Mouse (Mus musculus) spleen, adult 2 months (tissue): ENCODE results near the gene Naa60. TPM values are rescaled to one million over a fixed set of nuclear protein-coding genes. Genes with fewer than 3 reads are reported as not detected.
A peak's percentile ranks its signal among the peaks of the same experiment; 100 is the strongest.

Source experiments
- DNase-seq, 2 experiments: peaks; one replicate each; pipeline versions ENCODE4 v3.0.0 to v3.0.0-alpha.2; 2012 to 2021; ENCODE audit warnings: low spot score in 2 of 2, low read depth in 1 of 2
- H3K27ac ChIP-seq: fragments of 200-500 bp; 2 replicates; pipeline ENCODE4 v1.5.1; 2012; ENCODE audit warnings: low read length, inconsistent platforms; ENCODE audit not compliant: insufficient read depth
- H3K27me3 ChIP-seq: fragments of 200-500 bp; 2 replicates; pipeline ENCODE4 v1.6.1; 2012; ENCODE audit warnings: mild to moderate bottlenecking, moderate library complexity, low read length, inconsistent platforms; ENCODE audit not compliant: control insufficient read depth, insufficient read depth
- H3K36me3 ChIP-seq: fragments of 200-500 bp; 2 replicates; pipeline ENCODE4 v1.6.1; 2012; ENCODE audit warnings: mild to moderate bottlenecking, low read length, inconsistent platforms; ENCODE audit not compliant: control insufficient read depth, insufficient read depth
- H3K4me1 ChIP-seq: fragments of 200-500 bp; 2 replicates; pipeline ENCODE4 v1.6.1; 2011; ENCODE audit warnings: inconsistent platforms; ENCODE audit not compliant: control insufficient read depth, insufficient read depth, insufficient read length
- H3K4me3 ChIP-seq: fragments of 200-500 bp; 2 replicates; pipeline ENCODE4 v1.5.1; 2011; ENCODE audit warnings: mild to moderate bottlenecking, inconsistent platforms; ENCODE audit not compliant: insufficient read depth, insufficient read length; ENCODE audit errors: extremely low read depth
- CTCF ChIP-seq: fragments of 200-500 bp; IDR thresholded peaks from 2 replicates; pipeline ENCODE4 v1.5.1; 2011; ENCODE audit warnings: mild to moderate bottlenecking, inconsistent platforms; ENCODE audit not compliant: insufficient read depth, insufficient read length, insufficient replicate concordance; ENCODE audit errors: extremely low read depth
- POLR2A ChIP-seq: fragments of 200-500 bp; IDR thresholded peaks from 2 replicates; pipeline ENCODE4 v1.6.1; 2011; ENCODE audit warnings: low read depth, low read length, inconsistent platforms
- WGBS: fragments of 180-500 bp; shearing (Covaris S2); methylation state at CpG from one replicate; pipeline ENCODE4 v1.1.7; 2018; 5-methylcytosine and 5-hydroxymethylcytosine counted together
- polyA plus RNA-seq: library from polyadenylated mRNA; depleted of rRNA; stranded (reverse); fragments of >200 nt; gene quantifications from 2 replicates; pipeline ENCODE4 v1.2.3, GENCODE M21; 2012

The Naa60 gene
- polyA plus RNA-seq, 1 experiment = 63.8 TPM

DNA sequence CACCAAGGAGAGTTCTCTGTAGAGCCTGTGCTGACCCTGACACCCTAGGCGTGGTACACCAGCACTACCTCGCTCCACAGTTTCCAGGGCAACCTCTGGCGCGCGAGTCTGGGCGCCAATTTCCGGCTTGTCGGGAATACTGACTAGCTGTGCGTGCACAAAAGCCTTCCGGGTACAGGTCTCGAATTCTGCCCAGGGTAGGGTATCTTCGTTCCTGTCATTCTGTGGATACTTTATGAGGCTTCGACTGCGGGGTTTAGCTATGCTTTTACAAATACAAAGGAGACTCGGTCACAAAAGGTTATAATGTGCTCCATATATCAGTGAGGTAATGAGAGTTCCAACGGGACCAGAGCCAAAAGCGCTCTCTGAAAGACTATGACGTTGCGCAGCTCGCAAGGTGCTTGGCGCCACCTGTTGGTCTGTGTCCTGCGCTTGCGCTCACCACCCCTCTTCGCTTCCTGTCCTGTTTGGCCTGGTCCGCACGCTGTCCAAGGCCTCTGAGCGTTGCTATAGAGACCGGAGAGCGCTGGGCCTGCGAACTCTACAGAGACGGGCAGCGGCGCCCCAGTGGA lies 36.4 kb downstream of the Naa60 start, which contains the start of the genes 1700037C18Rik and Cluap1:
Gene 1700037C18Rik (minus strand): TSS at position 153 of the 575 bp plus-strand sequence.
Gene Cluap1 (plus strand): TSS at position 265 of the 575 bp plus-strand sequence.
- peaks cover 16% of the 10 kb centered on the region for H3K36me3 ChIP-seq

DNA sequence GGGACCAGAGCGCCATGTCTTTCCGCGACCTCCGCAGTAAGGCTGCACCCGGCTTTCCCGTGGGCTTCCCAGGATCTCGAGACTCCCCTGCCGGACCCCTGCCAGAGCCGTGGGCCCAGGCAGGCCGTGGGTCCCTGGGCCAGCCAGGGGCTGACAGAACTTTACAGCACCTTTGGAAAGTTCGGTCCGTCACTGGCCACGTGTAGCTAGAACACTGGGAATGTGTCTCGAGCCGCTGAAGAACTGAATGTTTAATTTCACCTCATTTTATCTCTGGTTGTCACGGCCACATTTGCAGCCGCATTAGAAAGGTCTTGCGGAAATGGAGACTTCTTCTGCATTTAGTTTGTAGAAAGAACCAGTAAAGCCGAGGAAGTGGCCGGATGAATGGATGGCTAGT lies 36.9 kb downstream of the Naa60 start:
- Histone ChIP-seq H3K27ac (peak overlapping the region; percentile 54; the same call in 1 of the 2 replicates), H3K27me3 (no peaks in the 10 kb centered on the region), H3K36me3 (peaks cover 12% of the 10 kb centered on the region), H3K4me3 (peak overlapping the region; percentile 71), H3K4me1 (no peaks in the 10 kb centered on the region)
- no peak for TF ChIP-seq CTCF
- no peak for TF ChIP-seq POLR2A
- WGBS = 2% methylated on average over 20 of the region's 20 CpGs
- DNase-seq = no peak

More for the DNA sequence above, 36.4 kb downstream of the Naa60 start, which contains the start of the genes 1700037C18Rik and Cluap1:
- DNase-seq = peak; percentile 82 to 88
- Histone ChIP-seq H3K4me3 (peak within 1 kb of the TSS; percentile 71), H3K27me3 (no peaks in the 10 kb centered on the region), H3K27ac (peak within 1 kb of the TSS; percentile 68), H3K4me1 (no peaks in the 10 kb centered on the region)
- TF ChIP-seq CTCF = peak; percentile 87
- peak; percentile 33; the same call in 1 of the 2 replicates for TF ChIP-seq POLR2A
- under 1% methylated on average over 33 of the region's 33 CpGs for WGBS

DNA sequence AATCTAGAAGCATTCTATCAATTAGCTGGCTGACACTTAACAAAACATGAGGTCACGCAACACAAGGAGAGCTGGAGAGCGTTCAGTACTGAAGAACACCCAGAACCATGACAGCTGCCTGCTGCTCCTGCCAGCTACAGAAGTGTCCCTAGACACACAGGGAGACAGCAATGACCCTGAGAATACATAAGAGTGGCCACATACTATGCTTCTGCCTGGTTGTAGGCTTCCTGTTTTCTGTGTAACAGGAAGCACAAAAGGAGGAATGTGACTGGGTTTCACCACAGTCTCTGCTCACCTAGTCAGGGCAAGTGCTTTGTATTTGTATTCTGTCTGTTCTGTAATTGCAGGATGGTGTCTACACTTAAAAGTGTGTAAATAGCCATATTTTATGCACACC lies 48.6 kb downstream of the Naa60 start:
- Histone ChIP-seq H3K4me1 (no peaks in the 10 kb centered on the region), H3K27me3 (no peaks in the 10 kb centered on the region; the same call in 1 of the 2 replicates), H3K27ac (no peak overlapping the region), H3K36me3 (peaks cover 35% of the 10 kb centered on the region), H3K4me3 (no peak overlapping the region)
- no peak for TF ChIP-seq CTCF
- no peak for TF ChIP-seq POLR2A
- 94% methylated on average over 2 of the region's 2 CpGs for WGBS
- DNase-seq = no peak

DNA sequence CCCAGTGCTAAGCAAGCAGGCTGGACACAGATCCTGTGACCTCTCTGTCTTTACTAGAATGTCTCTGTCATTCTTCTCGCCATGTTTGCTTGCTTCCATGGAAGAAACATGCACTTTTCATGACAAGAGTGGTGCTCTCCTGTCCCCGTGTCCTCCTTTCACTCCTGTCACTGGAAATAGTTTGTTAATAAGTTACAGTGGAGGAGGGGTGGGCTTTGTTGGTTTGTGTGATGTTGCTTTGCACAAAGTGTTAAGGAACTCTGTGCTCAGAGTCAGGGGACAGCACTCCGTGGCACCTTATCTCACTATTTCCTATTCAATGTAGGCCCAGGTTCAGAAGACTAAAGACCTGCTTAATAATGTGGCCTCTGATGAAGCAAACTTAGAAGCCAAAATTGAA lies 51.3 kb downstream of the Naa60 start:
- H3K4me3 ChIP-seq = no peak overlapping the region
- no peak for DNase-seq
- H3K4me1 ChIP-seq = no peaks in the 10 kb centered on the region
- WGBS = 98% methylated on average over 3 of the region's 3 CpGs
- no peak overlapping the region for H3K27ac ChIP-seq
- TF ChIP-seq POLR2A (no peak), CTCF (no peak)
- H3K27me3 ChIP-seq = no peaks in the 10 kb centered on the region
- peaks cover 31% of the 10 kb centered on the region for H3K36me3 ChIP-seq

DNA sequence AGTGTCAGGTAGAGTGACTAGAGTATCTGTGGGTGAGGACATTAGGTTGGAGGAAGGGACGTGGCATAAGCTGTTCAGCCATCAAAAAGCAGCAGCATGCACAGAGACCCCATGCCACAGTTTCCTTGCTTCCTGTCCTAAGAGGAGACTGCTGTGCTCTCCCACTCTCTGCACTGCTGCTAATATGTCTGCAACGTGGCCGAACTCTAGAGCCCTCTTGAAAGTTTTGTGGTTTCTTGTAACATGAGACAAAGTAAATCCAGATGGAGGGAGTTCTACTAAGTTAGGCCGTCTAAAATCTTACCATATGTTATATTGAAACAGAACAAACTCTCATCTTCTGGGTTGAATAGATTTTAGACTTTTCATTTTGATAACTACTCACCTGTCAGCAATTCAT lies 51.8 kb downstream of the Naa60 start:
- Histone ChIP-seq H3K27ac (no peak overlapping the region), H3K27me3 (no peaks in the 10 kb centered on the region), H3K4me1 (no peaks in the 10 kb centered on the region), H3K36me3 (peaks cover 31% of the 10 kb centered on the region), H3K4me3 (no peak overlapping the region)
- TF ChIP-seq POLR2A (no peak), CTCF (no peak)
- no peak for DNase-seq
- WGBS = 90% methylated on average over 4 of the region's 4 CpGs

DNA sequence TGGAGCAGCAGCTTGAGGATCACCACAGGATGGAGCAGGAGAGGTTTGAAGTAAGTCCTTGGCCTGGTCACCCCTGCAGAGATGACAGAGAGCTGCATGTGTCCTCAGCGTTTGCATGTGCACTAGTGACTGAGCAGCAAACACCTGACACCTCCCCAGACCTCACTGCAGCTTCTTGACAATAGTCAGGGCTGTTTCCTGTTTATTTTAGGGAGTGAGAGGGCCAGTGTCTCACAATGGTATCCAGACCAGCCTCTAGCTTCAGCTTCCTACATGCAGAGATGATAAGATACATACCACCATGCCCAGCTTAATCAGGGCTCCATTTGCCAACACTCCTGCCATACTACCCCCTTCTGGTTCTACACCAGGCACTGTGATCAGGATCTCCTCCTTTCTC lies 56.4 kb downstream of the Naa60 start:
- no peak for TF ChIP-seq CTCF
- TF ChIP-seq POLR2A = no peak
- Histone ChIP-seq H3K4me3 (no peak overlapping the region), H3K27me3 (no peaks in the 10 kb centered on the region), H3K4me1 (no peaks in the 10 kb centered on the region), H3K36me3 (peaks cover 25% of the 10 kb centered on the region), H3K27ac (no peak overlapping the region)
- DNase-seq = no peak
- WGBS = 39% methylated on average over 1 of the region's 1 CpGs

DNA sequence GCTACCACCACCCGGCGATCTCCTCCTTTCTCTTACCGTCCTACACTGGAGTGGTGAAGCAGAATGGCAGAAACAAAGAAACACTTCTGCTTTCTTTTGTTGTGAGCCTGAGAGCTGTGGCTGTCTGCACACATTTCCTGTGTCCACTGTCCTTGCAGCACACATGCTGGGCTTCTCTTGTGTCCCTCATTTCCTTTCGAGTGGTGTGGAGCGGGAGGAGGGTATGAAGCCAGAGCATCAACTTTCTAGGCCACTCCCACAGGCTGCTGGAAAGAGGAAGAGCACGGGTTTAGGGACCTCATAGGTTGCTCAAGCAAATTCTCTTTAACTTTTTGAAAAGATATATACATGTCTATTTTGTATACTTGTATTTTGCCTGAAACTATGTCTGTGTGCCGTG lies 57.0 kb downstream of the Naa60 start:
- Histone ChIP-seq H3K27me3 (no peaks in the 10 kb centered on the region), H3K4me3 (no peak overlapping the region), H3K36me3 (peaks cover 20% of the 10 kb centered on the region), H3K4me1 (no peaks in the 10 kb centered on the region), H3K27ac (no peak overlapping the region)
- WGBS = 70% methylated on average over 7 of the region's 7 CpGs
- TF ChIP-seq POLR2A (no peak), CTCF (no peak)
- no peak for DNase-seq
